Mouse (Mus musculus) left cerebral cortex, adult 18-20 months (tissue): ENCODE data around the gene Slc35c1. TPM values are rescaled to one million over a fixed set of nuclear protein-coding genes. Genes with fewer than 3 reads are reported as not detected.
"Not testable (repeated sequence)": the region's sequence is repeated elsewhere in the genome, so short reads cannot be mapped to it uniquely, and the experiment has no call there.

Source experiments
- DNase-seq, 2 experiments: peaks; one replicate each; pipeline ENCODE4 v3.0.0; 2021 to 2022; ENCODE audit warnings: low spot score in 2 of 2, mixed read lengths in 1 of 2
- total RNA-seq, 2 experiments: library from RNA; stranded (reverse); gene quantifications; 2 replicates each; pipeline ENCODE4 v1.2.3; 2021

Gene Slc35c1
- total RNA-seq, 2 experiments from 2014 or later, result 15.9 to 18.0 TPM

DNA sequence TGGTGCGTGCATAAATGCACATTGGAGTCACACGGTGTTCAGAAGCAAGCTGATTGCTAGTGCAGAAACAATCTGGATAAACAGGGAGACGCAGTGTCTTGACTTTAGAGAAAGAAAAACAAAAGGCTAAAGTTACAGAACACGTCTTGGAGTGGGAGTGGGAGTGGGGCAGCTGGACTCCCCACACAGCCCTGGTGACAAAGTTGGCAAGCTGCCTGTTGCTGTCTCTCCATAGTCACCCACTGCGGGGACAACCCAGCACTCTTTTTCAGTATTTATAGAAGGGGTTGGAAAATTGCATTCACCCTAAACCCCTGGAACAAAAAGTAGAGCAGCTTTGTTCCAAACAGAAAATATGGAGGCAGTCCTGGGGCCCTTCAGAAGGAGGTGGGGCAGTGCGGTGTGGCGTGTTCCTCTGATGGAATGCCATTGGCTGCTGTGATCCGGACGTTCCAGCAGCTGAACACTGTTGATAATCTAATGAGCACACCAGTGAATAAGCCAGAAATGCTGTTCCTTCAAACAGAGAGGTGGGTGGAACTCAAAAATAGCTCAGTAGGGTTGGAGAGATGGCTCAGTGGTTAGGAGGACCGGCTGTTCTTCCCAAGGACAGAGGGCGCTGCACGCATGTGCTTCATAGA, 17.5 kb upstream of the Slc35c1 start:
- peak in 1 of 2 experiments; percentile 49 for DNase-seq

DNA sequence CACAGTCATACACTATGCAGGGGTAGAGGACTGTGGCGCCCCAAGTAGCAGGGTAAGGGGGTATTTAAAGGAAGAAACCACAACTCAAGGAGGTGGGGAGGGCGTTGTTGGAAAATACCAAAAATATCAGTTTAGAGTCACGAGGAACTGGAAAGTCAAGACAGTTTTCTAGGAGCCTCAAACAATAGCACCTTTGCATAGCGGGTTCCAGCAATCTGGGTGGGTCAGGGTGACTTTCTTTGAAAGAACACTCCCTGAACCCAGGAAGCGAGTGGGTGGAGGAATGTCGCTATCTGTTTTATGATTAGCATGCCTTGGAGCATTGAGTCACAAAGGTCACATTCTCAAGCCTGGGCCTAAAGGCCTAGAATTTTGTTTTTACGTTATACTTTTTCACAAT, 16.2 kb upstream of the Slc35c1 start:
- not testable (repeated sequence) for DNase-seq

DNA sequence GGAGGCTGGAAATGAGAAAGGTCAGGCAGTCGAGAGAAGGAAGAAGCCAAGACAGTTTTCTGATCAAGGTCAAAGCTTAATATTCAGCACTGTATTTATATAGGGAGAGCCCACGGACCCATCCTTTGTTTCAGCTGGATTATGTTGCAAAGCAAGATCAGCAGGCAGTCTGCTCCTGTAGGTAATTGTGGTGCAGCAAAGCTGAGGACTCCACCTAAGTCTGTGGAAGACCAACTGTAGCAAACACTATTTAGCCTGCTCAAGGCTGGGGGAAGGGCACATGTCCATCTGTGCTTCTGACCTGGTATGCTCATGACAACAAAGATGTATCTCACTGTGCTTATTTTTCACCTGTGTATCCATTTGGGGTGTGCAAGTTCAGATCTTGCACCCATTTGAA, 15.4 kb upstream of the Slc35c1 start:
- DNase-seq, result no peak

DNA sequence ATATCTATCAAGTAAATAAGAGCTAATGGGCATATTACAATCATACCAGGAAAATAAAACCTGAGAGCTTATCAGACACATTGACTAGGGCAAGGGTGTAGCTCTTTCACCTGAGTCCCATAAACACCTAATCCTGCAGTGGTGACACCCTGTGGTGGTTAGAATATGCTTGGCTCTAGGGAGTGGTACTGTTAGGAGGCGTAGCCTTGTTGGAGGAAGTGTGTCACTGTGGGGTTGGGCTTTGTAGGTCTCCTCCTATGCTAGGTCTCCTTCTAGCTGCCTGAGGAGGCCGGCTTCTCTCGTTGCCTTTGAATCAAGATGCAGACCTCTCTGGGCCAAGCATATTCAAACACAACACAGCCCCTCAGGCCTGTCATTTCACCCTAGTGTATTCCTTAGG, 14.6 kb upstream of the Slc35c1 start:
- DNase-seq, result no peak

DNA sequence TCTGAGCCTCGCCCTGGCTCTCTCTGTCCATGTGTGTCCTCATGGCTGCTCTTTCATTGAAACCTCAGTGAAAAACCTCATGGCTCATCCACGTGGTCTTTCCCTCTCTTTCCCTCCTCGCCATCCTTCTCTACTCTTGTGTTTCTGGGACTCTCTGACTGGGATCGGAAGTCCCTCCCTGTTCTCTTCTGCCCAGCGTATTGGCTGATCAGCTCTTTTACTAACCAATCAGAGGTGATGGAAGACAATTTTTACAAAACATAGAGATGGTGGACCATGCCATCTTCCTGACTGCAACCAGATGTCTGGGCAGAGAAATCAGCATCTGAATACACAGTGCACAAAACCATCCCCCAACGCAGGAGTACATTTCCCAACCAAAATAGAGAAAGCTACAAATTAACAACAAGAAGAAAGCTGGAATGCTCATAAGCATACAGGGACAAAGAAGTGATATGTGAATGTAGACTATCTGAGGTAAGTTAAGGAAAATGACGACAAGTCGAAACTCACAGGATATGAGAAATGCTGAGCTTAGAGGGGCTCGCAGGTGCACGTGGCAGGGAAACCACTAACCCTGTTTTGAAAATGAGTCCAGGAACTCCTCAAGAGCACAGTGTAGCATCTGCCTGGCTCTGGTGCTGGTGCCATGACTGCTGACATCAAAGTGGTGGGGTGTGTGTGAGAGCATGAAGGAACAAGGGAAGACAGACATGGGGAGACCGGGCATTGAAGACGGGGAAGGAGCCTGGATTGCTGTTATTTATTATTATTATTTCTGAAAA, 11.7 kb upstream of the Slc35c1 start:
- DNase-seq, result no peak

DNA sequence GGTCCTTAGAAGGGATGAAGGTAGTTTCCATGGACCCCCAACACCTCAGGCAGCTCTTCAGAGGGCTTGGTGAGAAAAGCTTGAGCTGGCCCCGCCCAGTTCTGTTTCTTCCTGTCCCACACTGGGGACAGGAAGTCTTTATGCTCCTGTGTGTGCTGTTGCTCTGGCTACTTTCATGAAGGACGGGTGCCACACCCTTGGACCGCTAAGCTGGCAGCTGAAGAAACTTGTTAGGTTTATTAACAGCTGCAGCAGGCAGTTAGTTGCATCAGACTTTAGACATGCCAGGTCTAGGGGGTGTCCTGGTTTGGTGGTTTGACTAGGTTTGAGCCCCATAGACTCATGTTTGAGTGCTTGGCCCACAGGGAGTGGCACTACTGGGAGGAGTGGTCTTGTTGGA, 4.4 kb upstream of the Slc35c1 start:
- no peak for DNase-seq

DNA sequence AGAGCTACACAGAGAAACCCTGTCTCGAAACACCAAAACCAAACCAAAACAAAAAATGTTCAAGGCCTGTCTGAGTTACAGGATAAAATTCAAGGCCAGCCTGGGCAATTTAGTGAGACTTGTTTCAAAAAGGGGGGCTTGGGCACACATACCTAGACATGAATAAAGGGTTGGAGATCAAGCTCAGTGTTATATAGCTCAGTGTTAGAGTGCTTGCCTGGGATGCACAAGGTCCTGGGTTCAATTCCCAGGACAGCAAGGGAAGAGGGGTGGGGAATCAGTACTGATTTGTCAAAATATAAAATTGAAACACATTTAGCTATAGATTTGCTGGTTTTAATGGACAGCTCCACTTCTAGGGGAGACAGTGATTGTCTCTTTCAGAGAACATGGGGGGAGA, 877 bp upstream of the Slc35c1 start:
- DNase-seq, result no peak

DNA sequence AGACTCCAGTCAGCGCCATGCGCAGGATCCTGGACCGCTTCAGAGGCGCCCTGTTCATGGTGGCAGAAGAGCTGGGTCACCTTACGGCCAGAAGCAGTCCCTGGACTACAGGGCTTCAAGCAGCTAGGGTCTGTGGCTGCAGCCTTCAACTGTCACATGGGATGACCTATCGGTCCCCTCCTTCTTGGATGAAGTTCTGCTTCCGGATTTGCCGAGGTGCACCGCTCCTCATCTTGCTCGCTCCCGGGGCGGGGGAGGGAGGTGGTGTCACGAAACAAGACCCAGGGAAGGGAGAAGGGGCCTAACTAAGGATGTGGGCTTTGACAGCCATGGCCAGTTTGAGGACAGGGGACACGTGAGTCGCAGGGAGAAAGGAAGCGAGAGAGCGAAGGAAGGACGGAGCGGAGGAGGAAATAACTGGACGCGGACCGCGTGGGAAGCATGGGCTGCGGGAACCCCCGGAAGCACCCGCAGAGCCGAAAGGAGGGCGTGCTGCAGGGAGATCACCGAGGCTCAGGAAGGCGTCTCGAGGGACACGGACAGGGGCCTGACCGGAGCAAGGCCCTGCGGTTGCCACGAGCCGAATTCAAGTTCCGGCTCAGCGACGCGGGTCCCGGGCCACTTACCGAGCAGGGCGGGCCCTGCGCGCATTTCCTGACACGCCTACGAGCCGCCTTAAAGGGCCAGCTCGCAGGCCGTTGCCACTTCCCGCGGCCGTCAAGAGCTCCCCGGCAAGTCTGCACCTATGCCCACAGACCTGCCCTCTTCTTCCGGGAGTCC, 1.0 kb downstream of the Slc35c1 start:
- DNase-seq, result peak; percentile 75 to 86

DNA sequence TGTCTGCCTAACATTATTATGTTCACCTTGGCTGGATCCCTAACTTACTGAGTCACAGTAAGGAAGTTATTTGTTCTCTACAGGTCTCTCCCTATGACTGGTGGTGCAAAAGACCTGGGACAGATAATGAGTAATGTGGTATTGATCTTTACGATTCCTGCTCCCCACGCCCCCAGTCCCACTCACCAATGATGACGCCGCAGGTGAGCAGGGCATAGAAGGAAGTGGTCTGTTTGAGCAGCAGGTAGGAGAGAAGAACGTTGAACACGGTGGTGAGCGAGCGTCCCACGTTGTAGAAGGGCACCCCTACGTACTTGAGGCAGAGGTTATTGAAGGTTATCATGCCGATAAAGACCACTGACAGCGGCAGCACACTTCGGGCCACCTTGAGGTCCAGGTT, 1.9 kb downstream of the Slc35c1 start:
- DNase-seq, result no peak

DNA sequence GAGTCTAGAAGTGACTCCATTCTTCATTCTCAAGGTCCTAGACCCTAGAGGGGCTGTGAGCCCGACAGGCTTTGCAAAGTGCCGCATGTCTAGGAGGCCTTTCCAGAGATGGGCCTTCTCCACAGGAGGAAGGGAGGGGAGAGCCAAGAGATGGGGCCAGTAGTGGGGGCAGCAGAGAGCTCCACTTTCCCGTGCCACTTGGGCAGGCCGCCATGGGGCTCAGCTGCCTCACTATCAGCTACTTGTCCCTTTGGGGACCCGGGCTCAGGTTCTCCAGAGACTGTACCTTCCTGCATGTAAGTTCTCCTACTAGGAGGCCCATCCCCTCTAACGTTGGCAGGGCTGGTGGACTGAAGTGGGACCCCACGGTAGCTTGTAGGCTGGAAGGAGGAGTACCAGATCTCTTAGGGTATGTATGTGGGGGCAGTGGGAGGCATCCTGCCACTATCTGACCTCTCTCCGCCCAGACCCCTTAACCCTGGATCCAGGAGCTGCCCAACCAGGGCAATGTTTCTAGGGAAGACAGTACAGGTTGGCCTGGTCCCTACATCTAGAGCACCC, 3.3 kb downstream of the Slc35c1 start:
- no peak for DNase-seq

DNA sequence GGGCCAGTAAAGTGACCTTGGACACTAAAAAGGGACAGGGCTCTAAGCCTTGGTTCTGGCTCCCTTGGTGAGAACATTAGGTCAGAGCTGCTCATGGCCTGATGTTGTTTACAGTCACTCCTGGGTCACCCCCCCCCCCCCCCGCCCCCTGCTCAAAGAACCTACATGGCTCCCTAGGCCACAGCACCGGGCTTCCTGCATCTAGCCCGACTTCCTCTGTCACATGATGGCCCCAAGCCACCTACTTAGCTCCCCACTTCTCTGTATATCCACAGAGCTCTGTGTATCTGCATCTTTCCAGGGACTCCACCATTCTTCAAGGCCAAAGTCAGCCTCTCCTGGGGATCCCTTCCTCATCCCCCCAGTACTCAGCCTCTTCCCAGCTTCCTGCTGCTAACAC, 4.6 kb downstream of the Slc35c1 start:
- no peak for DNase-seq

DNA sequence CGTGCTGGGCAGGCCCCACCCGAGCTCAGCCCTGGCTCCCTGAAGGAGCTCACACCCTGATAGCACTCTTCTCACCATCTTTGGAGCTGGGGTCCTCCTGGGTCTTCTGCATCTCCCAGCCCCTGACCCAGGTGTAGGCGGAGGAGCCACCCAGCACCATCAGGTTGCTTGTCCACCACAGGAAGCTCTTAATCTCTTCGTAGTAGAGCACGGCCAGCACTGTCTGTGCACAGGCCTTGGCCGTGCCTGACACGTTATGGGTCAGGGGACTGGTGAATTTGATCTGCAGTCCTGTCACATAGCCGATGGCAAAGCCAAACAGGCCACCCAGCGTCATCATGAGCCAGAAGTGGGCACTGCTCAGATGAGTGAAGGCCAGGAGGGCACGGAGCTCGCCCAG, 6.2 kb downstream of the Slc35c1 start:
- DNase-seq, result no peak

DNA sequence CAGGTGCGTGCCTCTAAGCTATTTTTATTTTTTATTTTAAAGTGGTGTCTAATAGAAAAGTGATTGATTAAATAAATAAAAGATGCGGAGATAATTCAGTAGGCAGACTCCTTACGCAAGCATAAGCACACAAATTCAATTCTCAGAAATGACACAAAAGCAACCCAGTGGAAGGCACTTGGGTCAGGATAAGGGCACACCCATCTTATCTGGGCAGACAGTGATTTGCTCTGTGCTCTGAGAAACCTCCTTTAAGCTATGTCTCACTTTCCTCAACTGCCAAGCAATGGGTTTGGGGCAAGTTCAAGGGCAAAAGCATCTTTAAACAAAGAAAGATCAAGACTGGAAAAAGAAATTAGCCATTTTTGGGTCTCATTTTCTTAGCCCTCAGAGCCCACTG, 9.2 kb downstream of the Slc35c1 start:
- DNase-seq, result no peak

DNA sequence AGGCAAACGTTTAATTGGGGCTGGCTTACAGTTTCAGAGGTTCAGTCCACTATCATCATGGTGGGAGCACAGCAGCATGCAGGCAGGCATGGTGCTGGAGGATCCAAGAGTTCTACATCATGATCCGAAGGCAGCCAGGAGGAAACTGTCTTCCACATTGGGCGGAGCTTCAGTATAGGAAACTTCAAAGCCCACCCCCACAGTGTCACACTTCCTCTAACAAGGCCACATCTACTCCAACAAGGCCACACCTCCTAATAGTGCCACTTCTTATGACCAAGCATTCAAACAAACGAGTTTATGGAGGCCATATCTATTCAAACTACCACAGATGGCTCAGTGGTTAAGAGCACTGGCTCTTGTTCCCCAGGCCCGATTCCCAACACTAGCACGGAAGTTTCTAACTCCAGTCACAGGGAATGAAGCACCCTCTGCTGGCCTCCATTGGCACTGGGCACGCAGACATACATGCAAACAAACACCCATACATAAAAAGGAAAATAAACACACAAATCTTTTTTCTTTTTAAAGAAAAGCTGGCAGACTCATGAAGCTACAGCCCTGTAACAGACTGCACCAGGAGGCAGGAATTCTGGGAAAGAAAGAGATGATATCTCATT, 13.1 kb downstream of the Slc35c1 start:
- no peak for DNase-seq

DNA sequence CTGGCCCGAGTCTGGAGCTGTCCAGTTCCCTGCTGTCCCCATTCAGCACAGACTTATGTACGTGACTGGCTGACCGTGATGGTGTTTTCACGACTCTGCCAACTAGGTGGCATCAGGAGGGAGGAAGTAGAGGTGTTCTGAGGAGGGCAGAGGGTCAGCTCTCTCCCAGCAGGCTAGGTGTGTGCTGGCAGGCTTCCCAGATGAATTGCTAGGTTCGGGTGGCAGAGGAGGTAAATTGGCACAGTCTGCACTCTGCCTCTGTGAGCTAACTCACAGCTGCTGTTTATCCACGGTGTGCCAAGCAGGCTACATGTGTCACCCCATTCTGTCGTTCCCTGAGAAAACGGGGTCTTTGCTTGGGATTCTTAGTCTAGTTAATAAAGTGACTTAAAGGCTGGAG, 13.7 kb downstream of the Slc35c1 start:
- no peak for DNase-seq

DNA sequence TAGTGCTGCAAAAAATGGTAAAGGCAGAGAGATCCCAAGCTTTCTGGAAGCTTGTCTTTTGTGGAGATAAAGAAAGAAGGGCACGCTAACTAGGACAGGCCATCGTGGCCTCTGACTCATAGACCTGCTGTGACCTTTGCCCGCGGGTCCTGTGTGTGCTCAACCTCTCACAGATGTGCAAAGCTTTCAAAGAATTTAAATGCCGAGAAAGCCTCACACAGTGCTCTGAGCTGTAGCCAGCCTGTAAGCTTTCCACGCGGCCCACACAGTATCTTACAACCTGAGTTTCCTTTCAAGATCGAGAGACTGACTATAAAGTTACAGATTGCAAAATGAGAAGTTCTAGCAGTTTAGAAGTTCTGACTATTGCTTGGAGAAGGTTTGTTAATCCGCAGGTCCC, 14.4 kb downstream of the Slc35c1 start:
- no peak for DNase-seq

DNA sequence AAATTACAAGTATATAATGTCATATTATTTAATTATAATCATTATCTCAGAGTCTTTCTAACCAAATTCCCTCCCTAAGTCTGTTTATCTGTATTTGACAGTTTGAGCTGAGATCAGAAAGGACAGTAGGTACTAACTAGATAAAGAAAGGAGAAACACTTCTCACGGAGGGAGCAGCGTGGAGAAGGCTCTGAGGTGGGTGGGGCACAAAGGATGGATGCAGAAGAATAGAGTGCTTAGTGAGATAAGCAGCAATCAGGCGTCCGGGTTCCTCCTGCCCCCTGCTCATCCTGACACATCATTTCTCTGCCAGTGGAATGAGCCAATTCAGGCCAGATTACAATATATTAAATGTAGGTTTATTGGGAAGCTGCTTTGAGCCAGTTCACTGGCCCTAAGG, 16.0 kb downstream of the Slc35c1 start:
- DNase-seq, result no peak

DNA sequence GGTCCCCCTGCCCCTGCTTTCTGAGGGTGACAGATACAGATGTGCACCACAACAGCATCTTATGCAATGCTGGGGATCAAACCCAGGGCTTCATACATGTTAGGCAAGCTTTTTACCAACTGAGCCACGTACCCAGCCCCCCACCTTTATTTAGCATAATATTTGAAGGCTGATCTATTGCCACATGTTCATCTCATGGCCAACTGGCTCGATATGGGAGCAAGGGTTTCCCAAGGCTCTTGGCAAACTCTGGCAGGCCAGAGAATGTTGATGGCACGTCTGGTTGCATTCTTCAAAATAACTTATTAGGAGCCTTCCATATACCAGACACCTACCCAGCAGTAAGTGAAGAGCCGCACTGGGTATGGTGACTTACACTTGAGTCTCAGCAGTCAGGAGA, 17.0 kb downstream of the Slc35c1 start:
- no peak for DNase-seq

DNA sequence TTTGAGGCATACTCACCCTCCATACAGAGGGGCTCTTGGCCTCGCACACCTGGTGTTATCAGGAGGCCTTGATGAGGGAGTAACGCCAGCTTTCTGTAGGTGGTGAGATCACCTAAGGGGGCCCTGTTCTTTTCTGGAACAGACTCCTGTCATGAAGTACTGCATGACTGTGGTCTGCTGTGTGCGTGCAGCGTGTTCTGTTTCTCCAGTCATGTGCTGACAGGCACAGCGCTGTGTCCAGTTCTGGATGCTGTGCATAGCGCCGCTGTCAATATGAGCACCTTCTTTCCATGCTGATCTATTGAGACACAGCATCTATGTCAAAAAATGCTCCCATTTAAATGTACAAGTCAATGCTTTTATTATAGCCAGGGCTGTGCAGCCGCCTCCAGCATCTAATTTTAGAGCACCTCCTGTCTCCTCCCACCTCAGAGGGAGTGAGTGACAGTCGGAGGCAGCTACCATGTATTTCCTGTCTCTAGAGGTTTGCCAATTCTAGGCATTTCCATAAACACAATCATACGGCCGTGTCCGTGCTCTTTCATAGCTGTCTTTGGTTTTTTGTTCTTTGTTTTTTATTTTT, 17.8 kb downstream of the Slc35c1 start:
- peak in 1 of 2 experiments; percentile 63 for DNase-seq

DNA sequence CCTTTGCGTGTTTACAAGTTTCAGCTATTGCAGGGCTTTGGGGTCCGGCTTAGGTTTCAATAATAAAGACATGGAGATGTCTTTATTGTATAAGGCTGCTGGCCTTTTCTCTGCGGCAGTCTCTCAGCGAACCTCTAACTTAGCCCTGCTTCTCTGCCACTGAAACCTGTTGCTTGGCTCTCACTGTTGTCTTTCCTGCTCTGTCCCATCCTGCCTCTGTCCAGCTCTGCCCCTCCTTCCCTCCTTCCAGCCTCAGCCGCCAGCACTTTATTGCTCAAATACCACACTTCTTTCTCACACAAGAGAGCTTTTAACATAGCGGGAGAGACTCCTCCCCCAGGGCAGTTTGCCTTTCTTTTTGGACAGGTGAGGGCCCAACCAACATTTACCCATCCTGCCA, 19.9 kb downstream of the Slc35c1 start:
- DNase-seq, result no peak

DNA sequence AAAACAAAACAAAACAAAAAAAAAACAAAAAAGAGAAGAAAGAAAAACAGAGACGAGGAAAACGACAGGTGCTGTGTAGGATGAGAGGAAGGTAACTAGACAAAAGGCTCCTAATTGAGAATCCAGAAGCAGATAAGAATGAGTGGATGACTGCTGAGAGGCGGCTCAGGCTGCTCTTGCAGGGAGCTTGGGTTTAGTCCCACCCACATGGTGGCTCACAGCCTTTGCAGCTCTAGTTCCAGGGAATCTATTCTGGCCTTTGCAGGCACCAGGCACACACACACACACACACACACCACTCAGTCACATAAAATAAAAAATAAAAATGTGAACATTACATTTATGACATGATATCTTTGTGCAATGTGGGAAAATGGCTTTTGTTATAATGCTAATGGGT, 21.8 kb downstream of the Slc35c1 start:
- no peak for DNase-seq
